Mouse (Mus musculus): ENCODE measurements at regions not wholly inside any gene's neighbourhood (a gene's known extent, or its start where the extent isn't known, plus 50 kb on each side); places are given as distances from the start of the nearest gene placed in this dataset.

GRCm38 (mm10) chr3:26465158-26465557, 132.9 kb upstream of the Nlgn1 start:
- in situ Hi-C loops (cut with MboI, MseI) = no loop called here

DNA sequence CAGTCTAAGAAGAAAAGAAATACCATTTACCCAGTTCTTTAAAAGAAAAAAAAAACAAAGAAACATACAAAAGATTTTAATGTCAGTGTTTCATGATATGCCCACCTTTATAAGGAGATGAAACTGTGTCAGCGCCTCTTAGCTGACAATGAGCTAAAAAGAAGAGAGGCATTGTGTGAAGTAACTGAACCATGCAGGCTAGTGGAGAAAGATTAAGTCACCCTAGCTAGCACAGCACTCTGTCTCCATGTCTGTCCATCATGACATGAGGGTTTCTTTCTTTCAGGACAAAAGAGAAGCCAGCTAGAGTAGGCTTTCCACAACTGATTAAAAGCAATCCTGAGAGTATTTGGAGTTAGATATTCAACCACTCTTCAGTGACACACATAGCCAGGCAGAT, 122.7 kb upstream of the Nlgn1 start:
- in situ Hi-C loops (cut with MboI, MseI) = loop anchor here (10.0 kb wide), 1 partner anchor 750 kb away; no protein-coding TSS in a partner anchor

DNA sequence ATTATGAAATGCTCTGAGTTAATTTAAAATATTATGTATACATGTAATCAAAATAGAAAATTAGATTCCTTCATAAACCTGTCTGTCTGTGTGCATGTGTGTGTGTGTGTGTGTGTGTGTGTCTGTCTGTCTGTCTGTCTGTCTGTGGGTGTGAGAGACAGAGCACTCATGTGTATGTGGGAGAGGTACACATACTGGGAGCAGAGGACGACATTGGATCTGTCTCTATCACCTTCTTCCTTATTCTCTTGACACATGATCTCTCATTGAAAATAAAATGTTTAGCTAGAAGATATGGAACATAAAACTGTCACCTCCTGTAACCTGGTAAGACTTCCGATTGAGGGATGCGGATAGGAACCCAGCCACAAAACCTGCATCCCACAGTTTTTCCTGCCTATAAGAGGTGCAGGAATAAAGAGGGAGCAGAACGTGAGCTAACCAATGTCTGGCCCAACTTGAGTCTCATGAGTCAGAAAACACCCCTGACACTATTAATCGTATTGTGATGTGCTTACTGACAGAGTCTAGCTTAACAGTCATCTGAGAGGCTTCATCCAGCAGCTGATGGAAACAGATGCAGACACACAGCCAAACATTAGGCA, 105.6 kb upstream of the Nlgn1 start:
- in situ Hi-C loops (cut with MboI, MseI) = no loop called here
